Mouse (Mus musculus) kidney, adult 8-10 months (tissue): ENCODE data around the gene Mtmr12.

Source experiments
- DNase-seq, 2 experiments: peaks; one replicate each; pipeline ENCODE4 v3.0.0; 2022

Mtmr12 gene

GRCm38 (mm10) chr15:12237539-12237938 lies 32.7 kb downstream of the Mtmr12 start:
- no peak for DNase-seq

- no peak for DNase-seq
Observed at GRCm38 (mm10) chr15:12238337-12238736, 33.5 kb downstream of the Mtmr12 start.

GRCm38 (mm10) chr15:12240705-12241328 lies 36.0 kb downstream of the Mtmr12 start:
- DNase-seq = no peak

- DNase-seq = peak; percentile 52 to 67
Observed at GRCm38 (mm10) chr15:12243792-12244191, 39.0 kb downstream of the Mtmr12 start.

- no peak for DNase-seq
Observed at GRCm38 (mm10) chr15:12245580-12246359, 40.9 kb downstream of the Mtmr12 start.

DNA sequence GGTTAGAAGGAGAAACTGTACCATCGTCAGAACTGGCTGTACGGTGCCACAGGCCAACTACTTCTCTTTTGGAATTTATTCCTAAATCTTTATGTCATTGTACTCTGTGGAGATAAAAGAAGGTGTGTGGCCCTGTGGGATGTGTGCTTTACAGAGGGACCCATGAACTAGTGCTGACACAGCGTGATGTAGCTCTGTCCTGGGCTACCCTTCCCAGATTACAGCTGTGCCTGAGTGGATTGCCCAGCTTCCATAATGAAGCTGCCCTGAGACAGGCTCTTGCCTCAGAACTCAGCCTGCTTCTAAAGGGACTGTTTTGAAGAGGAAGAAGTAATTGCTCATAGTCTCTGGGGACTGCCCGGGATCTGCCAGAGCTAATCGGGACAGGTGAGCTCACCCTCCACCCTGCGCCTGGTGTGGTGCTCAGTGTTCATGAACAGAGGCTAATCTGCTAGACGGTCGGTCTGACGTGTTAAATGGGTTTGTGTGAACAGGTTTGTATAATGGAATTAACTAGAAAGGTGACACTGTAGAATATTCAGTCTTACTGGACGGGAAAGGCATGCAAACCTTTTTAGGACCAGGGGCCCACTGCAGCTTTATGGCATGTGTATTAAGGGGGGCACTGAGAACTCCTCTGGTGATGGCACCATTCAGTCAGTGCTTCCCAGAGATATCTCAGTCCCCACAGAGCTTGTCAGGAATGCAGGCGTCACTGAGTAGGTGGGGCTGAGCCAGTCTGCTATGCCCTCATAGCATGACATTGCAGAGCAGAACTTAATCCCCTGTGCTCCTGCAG lies 41.7 kb downstream of the Mtmr12 start:
- no peak for DNase-seq

DNA sequence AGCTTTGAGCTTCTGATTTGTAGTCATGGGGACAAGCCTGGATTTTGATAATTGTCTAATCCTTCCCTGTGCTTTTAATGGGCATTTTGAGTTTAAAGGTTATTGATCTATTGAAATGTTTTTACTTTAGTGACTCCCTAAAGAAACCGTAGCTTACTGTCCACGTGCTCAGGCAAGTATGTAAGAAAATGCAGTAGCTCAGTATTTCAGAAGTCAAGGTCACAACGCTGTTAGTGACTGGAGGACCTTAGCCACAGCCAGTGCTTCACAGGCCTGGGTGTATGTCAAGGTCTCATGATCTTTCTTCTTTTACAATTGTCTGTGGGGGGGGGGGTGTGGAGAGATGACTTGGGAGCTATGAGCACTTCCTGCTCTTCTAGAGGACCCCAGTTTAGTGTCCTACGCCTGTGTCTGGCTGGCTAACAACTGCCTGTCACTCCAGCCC lies 42.4 kb downstream of the Mtmr12 start:
- no peak for DNase-seq

DNA sequence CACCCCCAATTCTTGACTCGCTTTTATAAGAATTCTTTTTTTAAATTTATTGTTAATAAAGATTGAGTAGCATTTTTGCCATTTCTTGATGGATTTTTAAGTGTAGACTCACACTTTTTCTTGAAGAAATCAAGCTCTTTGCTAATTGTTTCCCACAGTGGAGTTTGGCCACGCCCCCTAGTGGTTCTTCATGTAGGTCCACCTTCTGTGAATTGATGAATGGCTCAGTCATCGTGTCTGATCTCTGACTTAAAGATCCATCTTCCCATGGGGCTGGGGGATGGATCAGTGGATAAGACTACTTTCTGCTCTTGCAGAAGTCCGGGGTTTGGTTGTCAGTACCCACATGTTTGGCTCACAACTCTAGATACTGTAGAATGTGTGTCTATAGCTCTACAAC lies 43.5 kb downstream of the Mtmr12 start:
- DNase-seq = peak in 1 of 2 experiments; percentile 48

- no peak for DNase-seq
Observed at GRCm38 (mm10) chr15:12250350-12250749, 45.5 kb downstream of the Mtmr12 start.

DNA sequence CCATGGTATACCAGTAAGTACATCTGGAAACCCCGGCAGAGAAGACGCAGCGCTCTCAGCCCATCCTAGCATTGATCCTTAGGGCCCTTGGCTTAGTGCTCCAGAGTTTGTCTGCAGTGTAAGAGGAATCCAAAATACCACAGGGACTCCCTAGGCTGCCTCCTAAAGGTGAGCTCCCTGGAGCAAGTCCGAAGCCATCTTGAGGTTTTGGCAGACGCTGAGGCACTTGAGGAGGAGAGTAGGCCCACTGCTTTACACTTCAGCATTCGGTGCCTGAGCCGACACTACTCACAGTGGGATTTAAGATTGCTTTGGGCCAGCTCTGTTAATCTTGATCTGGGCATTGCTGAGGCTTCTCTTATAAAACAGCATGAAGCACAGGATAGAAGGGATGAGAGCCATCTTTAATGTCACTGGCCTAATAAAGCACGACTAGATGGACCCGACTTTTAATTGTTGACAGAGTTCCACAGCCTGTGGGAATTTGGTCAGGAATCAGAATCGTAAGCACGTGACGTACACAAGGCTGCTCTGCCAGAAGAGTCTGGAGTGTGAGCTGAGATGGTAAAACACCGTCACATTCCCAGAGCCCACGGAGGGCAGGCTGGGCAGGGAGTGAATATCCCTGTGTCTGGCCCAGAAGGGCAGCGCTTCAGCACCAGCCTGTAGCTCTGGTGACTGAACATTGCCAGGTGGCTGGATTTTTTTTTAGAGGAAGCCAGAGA lies 46.8 kb downstream of the Mtmr12 start:
- DNase-seq = no peak

DNA sequence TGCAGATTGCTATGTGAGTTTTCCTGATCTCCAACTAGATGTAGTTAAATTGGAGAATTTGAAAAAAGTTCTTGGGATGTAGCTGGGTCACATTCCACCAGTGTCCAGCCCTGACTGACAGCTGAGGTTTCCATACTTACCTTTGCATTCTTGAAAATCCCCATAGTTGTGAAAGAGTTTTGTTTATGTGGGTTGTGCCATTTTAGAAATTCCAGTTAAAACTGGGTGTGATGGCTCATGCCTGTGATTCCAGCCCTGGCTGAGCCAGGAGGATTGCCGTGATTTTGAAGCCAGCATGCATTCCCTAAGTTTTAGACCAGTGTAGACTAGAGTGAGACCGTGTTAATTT lies 47.3 kb downstream of the Mtmr12 start:
- no peak for DNase-seq

GRCm38 (mm10) chr15:12257730-12258494 lies 53.1 kb downstream of the Mtmr12 start:
- DNase-seq = no peak

DNA sequence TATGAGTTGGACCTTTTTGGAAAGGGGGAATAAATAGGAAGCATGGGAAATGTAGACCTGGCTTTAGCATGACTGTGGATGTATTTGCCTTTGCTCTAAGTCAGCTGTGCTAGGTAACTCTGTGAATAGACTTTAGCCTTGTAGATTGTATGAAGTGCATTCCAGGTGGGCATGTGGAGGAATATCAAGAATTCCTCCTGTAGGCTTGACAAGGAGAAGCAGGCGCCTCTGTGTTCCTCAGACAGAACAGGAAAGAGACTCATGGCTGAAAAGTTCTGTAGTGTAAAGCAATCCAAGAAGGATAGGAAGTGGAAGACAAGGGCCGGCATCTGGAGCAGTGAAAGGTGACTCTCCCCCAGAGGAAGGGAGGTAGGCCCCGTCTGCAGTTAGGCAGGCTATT lies 58.2 kb downstream of the Mtmr12 start:
- no peak for DNase-seq

DNA sequence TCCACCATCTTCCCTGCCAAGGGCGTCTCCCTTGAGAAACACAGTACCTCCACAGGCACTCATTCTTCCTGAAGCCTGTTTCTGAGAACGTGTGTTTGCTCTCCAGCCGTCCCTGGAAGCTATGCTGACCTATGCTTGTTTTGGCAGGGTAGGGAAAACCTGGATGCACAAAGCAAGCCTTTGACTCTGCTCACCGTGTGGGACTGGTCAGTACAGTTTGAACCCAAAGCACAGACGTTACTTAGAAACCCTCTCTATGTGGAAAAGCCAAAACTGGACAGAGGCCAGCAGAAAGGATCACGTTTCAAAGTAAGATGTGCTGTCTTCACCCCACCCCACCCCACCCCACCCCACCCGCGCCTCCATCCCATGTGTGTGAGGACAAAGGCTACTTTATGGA lies 61.6 kb downstream of the Mtmr12 start:
- no peak for DNase-seq

- peak; percentile 41 to 73 for DNase-seq
Observed at GRCm38 (mm10) chr15:12268021-12268420, 63.2 kb downstream of the Mtmr12 start.

DNA sequence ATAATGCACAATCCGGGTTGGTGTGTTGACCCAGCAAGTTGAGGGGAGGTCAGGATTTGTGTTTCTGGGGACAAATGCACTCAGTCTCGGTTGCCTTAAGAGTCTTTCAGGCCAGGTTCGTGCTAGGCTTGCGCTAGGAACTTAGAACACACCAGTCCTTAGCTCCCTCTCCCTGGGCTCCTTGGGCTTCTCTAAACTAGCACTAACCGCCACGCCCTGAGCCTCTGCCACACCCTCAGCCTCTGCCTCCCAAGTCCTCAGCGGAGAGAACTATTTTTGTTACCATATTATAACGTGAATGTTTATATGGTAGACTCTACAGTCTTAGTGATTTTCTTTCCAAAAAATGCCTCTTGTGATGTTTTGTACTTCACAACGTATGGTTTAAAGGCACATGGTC lies 66.5 kb downstream of the Mtmr12 start:
- DNase-seq = no peak

GRCm38 (mm10) chr15:12273325-12274052 lies 68.7 kb downstream of the Mtmr12 start:
- peak in 1 of 2 experiments; percentile 9 for DNase-seq

- no peak for DNase-seq
Observed at GRCm38 (mm10) chr15:12274053-12274769, 69.4 kb downstream of the Mtmr12 start.

DNA sequence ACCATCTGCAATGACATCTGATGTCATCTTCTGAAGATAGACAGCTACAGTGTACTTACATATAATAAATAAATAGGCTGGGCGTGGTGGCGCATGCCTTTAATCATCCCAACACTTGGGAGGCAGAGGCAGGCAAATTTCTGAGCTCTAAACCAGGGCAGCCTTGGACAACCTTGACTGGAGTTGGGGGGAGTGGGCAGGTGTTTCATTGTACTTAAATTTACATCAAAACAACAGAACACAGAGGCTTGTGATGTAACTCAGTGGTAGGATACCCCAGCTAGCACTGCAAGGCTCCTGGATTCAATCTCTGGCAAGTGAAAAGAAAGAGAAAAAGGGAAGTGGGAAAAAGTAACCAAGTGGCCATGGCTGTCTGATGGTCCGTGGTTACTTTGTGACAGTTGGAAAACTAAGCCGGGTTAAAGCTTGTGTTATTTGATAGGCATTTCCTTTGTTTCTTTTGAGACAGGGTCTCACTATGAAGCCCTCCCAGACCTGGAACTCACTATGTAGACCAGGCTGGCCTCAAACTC lies 70.3 kb downstream of the Mtmr12 start:
- DNase-seq = no peak

DNA sequence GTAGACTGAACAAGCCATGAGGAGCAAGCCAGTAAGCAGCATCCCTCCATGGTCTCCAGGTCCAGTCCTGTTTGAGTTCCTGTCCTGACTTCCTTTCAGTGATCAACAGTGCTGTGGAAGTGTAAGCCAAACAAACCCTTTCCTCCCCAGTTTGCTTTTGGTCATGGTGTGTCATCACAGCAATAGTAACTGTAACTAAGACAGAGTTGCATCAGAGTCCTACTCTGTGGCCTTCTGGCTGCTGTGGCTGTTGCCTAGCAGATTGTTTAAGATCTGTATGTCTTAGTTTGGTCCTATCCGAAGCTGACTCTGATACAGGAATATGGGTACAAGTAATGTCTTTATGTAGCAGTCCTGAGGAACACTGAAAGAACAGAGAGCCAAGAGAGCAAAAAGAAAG lies 75.0 kb downstream of the Mtmr12 start:
- no peak for DNase-seq
